Mouse (Mus musculus): Measurements from ENCODE around the gene Duoxa1.

Duoxa1 gene

DNA sequence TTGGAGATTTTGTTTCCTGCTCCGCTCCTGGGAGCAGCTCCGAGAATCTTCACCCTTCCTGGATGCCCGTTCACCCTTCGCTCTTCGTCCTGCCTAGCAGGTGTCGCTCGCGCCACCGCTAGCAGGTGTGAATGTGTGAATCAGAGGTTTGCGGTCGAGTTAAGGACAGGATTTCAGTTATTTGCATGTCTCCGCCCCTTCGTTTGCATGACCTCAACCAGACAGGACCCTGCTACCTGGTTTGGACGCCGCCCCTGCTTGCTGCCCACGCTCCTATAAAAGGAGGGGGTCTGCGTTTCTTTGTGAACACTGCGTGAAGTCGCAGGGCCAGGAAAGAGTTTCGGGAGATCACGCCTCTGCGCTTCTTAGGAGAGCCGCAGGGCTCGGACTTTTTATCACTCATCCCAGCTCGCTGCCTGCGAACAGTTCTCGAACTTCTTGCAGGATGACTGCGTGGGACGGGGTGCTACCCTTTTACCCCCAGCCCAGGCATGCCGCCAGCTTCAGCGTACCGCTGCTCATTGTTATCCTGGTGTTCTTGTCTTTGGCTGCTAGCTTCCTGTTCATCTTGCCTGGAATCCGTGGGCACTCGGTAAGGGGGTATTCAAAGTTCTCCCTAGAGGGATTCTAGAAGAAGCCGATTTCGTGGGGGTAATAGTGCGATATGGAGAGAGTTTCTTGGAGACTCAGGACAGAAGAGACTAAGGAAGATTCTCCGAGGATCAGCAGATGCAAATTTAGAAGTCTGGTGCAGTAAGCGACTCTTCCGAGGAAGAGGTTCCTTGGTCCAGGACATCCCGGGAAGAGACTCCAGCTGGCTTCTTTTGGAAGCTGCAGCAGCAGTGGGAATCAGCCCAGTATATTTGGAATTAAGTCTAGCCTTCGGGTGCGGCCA lies 14.7 kb downstream of the Duoxa1 start, which contains the start of gene Duoxa2:
Duoxa2 (plus strand) TSS at position 305 of the 895 bp plus-strand sequence.
- peak in 1 of 2 experiments; percentile 29 for DNase-seq (ENCODE audit: low spot score in 2 of 2)

DNA sequence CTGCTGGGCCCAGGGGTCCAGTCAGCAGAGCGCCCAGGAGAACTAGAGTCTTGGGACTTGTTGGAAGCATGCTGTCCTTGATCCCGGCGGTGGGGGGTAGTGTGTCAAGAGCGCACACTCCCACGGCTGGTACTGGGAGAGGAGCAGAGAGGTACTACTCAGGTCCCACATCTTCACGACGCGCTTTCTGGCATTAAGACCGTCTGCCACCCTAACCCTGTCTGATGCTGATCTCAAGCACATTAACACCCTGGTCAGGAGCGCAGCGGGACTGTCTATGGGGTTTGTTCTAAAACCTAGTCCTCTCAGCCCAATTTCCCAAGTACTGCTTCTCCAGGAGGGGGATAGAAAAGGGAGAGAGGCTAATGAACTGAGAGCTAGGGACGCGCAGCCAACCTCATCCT lies 15.4 kb downstream of the Duoxa1 start, which contains the start of gene Duox2:
Duox2 (minus strand) TSS at position 354 of the 404 bp plus-strand sequence.
- no peak for DNase-seq (ENCODE audit: low spot score in 2 of 2)

DNA sequence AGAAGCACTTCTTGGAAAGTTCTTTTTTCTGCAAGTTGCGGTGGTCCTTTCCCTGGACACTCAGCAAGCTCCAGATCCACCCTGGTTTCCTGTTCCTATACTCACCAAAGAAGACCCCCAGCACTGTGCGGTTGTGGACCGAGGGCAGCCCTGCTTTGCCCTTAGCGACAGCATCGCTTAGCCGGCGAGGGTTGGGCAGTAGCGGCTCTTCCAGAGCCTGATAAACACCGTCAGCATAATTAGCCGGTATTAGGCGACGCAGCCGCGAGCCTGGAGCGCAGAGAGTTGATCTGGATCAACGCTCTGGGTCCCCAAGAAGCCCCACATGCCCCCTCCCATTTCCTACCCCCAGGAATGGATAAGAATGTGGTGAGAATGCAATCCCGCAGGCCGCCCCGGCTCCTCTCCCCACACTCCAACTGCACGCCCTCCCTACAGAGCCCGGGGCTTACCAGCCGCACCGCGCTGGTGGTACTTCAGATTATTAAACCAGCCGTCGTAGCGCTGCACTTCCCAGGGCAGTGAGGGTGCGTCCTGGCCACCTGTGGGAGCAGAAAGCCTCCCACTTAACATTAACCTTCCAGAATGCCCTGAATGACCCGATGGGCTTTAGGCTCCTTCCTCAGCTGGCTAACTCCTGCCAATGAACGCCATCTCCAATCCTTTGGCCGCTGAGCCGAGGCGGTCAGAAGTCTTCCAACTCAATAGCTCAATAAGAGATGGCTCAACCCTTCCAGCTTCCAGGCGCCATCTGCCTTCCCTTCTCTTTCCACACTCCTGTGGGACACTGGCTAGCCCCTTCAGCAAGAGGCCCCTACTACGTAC lies 16.0 kb downstream of the Duoxa1 start:
- DNase-seq (ENCODE audit: low spot score in 2 of 2) = no peak

DNA sequence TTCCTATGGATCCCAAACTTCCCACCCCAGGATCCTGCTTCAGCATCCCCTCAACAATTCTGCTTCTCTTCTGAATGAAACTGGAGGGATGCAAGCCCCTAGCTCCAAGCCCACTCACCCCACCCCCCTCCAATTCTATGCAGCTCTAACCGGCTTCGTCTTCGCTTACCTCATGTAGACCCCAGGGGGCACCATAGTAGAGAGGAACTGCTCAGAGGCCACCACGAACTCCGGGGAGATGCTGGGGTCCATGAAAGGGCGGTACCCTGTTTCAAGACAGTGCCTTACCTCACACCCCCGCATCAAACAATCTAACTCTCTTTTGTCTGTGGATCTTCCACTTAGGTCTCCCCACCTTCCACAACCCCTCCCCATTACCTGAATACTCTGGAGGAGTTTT lies 18.6 kb downstream of the Duoxa1 start:
- DNase-seq (ENCODE audit: low spot score in 2 of 2) = peak in 1 of 2 experiments; percentile 46

GRCm38 (mm10) chr2:122286137-122286536 lies 27.4 kb downstream of the Duoxa1 start:
- no peak for DNase-seq (ENCODE audit: low spot score in 2 of 2)

- DNase-seq (ENCODE audit: low spot score in 2 of 2) = no peak
Observed at GRCm38 (mm10) chr2:122284091-122284490, 29.4 kb downstream of the Duoxa1 start.

GRCm38 (mm10) chr2:122278769-122279168 lies 34.8 kb downstream of the Duoxa1 start:
- DNase-seq (ENCODE audit: low spot score in 2 of 2) = no peak

DNA sequence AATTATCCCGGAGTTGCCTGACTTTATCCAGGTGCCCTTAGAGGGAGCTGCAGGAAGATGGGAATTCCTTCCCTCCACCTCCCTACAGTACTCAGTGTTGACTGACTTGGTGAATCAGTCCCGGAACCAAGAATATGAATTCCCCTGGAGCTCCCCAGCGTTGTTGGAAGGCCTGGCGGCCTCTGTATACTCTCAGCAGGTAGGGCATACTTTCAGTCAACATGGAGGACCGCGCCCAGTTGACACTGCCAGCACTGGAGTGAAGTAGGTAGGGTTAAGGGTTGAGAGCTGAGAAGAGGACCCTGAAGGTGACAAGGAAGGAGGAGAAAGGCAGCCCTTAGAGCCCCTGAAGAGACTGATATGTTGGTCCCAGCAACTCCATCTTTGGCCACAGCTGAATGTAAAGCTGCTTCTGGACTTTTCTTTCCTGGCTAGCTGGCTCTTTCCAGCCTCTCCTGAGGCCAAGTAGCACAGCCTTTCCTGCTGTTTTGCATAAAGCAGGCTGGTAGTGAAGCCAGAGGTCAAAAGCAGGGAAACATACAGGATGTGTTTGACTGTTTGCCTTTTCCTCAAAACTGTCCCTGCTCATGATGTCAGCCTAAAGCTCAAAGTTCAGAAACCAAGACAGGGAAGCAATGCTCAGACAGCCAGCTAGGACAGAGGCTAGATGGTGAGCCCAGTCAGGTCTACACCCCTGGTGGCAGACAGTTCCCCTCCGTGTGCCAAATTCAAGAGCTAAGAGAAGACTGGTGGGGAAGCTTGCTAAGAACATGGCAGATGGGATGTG lies 46.9 kb downstream of the Duoxa1 start:
- DNase-seq (ENCODE audit: low spot score in 2 of 2) = no peak

DNA sequence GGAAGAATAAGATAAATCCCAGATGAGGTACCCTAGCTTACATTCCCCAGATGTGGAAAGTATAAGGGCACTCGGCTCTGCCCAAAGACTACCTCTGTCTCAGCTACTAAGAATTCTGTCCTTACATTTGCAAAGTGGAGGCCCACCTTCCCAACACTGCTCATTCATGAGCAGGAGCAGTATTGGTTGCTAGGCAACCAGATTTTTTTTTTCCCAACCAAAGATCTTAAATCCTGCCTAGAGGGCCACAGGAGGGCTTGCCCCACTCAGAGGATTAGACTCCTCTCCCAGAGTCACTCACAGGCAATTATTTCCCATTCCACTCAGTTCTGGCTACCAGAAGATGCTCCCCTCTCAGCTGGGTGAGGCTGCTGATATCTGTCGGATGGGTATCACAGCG lies 48.8 kb downstream of the Duoxa1 start:
- DNase-seq (ENCODE audit: low spot score in 2 of 2) = no peak

- DNase-seq (ENCODE audit: low spot score in 2 of 2) = no peak
Observed at GRCm38 (mm10) chr2:122260729-122261128, 52.8 kb downstream of the Duoxa1 start.

GRCm38 (mm10) chr2:122255997-122256396 lies 57.5 kb downstream of the Duoxa1 start:
- DNase-seq (ENCODE audit: low spot score in 2 of 2) = no peak
